Mouse (Mus musculus): ENCODE measurements at regions not wholly inside any gene's neighbourhood (a gene's known extent, or its start where the extent isn't known, plus 50 kb on each side); places are given as distances from the start of the nearest gene placed in this dataset.

GRCm38 (mm10) chr3:38361411-38361810 is 123.2 kb downstream of the Ankrd50 start:
- TF ChIP-seq POLR2A (IDR thresholded peaks at IDR 0.05; ENCODE audit: low read depth, low read length): no peak
- TF ChIP-seq CTCF (IDR thresholded peaks at IDR 0.05; ENCODE audit: extremely low read depth, insufficient read length, insufficient replicate concordance, low read depth, low read length): no peak
